Mouse (Mus musculus) hindbrain, embryonic 13.5 days (tissue): Measurements from ENCODE around the gene Rinl. TPM values are rescaled to one million over a fixed set of nuclear protein-coding genes. Genes with fewer than 3 reads are reported as not detected.
A peak's percentile ranks its signal among the peaks of the same experiment; 100 is the strongest.

ENCODE experiments used
- ATAC-seq: fragments of 200-750 bp; cut with Nextera tagmentation; 2 replicates; pipeline ENCODE4 v1.8.0; 2017; ENCODE audit warnings: moderate TSS enrichment; ENCODE audit not compliant: low FRiP score
- H3K27ac ChIP-seq: fragments of 300-500 bp; sonication (generic); 2 replicates; pipeline ENCODE4 v1.5.1; 2015; ENCODE audit warnings: inconsistent platforms, mild to moderate bottlenecking, moderate library complexity
- H3K27me3 ChIP-seq: fragments of 300-500 bp; sonication (generic); 2 replicates; pipeline ENCODE4 v1.6.1; 2015; ENCODE audit warnings: mild to moderate bottlenecking, inconsistent platforms
- H3K36me3 ChIP-seq: fragments of 300-500 bp; sonication (generic); 2 replicates; pipeline ENCODE4 v1.6.1; 2015; ENCODE audit warnings: mild to moderate bottlenecking, inconsistent platforms
- H3K4me1 ChIP-seq: fragments of 300-500 bp; sonication (generic); replicated peaks from 2 replicates; pipeline ENCODE4 v1.6.1; 2015; ENCODE audit warnings: inconsistent platforms
- H3K4me2 ChIP-seq: fragments of 300-500 bp; sonication (generic); 2 replicates; pipeline ENCODE4 v1.6.1; 2015; ENCODE audit warnings: inconsistent platforms, mild to moderate bottlenecking, moderate library complexity
- H3K4me3 ChIP-seq: fragments of 300-500 bp; sonication (generic); 2 replicates; pipeline ENCODE4 v1.5.1; 2015; ENCODE audit warnings: mild to moderate bottlenecking, inconsistent platforms
- H3K9ac ChIP-seq: fragments of 300-500 bp; sonication (generic); 2 replicates; pipeline ENCODE4 v1.6.1; 2015; ENCODE audit warnings: mild to moderate bottlenecking, inconsistent platforms
- H3K9me3 ChIP-seq: fragments of 300-500 bp; sonication (generic); 2 replicates; pipeline ENCODE4 v1.6.1; 2016; ENCODE audit warnings: inconsistent platforms
- WGBS: fragments of 180-500 bp; shearing (Covaris S2); methylation state at CpG from one replicate; pipeline ENCODE4 v1.1.7; 2015; 5-methylcytosine and 5-hydroxymethylcytosine counted together
- polyA plus RNA-seq: library from polyadenylated mRNA; unstranded; fragments of >200 nt; fragmentation: Nextera tagmentation; extraction: Ambion mirVana; gene quantifications from 2 replicates; pipeline ENCODE4 v1.2.1, GENCODE M21; 2015

The Rinl gene
- polyA plus RNA-seq, 1 experiment from 2014 or later, result 2.7 TPM

DNA sequence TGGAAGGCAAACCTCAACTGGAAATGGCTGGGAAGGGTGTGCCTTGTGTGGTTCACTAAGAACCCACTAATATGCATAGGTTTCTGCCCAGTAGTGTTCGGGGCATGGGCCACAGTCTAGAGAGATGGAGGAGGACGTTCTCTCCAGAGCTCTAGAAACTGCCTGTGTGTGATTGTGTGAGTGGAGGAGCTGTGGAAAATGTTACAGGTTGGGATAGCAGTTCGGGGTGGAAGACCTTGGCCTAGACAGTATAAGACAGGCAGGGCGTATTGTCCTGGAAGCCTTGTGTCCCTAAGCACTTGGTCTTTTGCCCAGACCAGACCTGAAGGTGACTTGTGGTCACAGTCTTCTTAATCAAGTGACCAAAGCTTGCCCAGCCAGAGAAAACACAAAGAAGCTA, 23.7 kb downstream of the Rinl start:
- 77% methylated on average over 4 of the region's 4 CpGs for WGBS
- ATAC-seq, result no peak
- Histone ChIP-seq H3K4me2 (peak overlapping the region; percentile 86), H3K9ac (peak overlapping the region; percentile 90), H3K9me3 (no peaks in the 10 kb centered on the region), H3K27ac (peak overlapping the region; percentile 30; the same call in 1 of the 2 replicates), H3K36me3 (peaks cover 55% of the 10 kb centered on the region), H3K27me3 (no peaks in the 10 kb centered on the region), H3K4me1 (peaks cover 68% of the 10 kb centered on the region), H3K4me3 (peak overlapping the region; percentile 76)

DNA sequence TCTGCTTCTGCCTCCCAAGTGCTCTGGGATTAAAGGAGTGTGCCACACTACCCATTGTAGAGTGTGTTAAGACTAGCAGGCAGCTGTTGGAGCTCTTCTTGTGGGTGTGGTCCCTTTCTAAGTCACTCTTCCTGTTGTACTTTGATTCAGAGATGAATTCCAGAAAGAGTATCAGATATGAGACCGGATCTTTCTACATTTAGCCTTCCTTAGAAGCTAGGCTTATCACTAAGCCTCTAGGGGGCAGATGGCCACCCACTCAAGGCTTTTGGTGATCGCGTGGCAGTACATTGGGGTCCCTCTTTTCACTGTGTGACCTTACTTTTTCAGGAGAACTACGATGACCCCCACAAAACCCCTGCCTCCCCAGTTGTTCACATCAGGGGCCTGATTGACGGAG, 24.2 kb downstream of the Rinl start:
- ATAC-seq, result no peak
- Histone ChIP-seq H3K9me3 (no peaks in the 10 kb centered on the region), H3K4me2 (peak overlapping the region; percentile 86), H3K27ac (no peak overlapping the region), H3K27me3 (no peaks in the 10 kb centered on the region), H3K36me3 (peaks cover 60% of the 10 kb centered on the region), H3K4me1 (peaks cover 68% of the 10 kb centered on the region), H3K4me3 (peak overlapping the region; percentile 76), H3K9ac (peak overlapping the region; percentile 90; the same call in 1 of the 2 replicates)
- 90% methylated on average over 5 of the region's 5 CpGs for WGBS

GRCm38 (mm10) chr7:28814306-28815034, 25.7 kb downstream of the Rinl start:
- Histone ChIP-seq H3K4me3 (no peak overlapping the region), H3K27ac (no peak overlapping the region), H3K9ac (no peak overlapping the region), H3K4me1 (peaks cover 73% of the 10 kb centered on the region), H3K9me3 (no peaks in the 10 kb centered on the region), H3K27me3 (no peaks in the 10 kb centered on the region), H3K36me3 (peaks cover 73% of the 10 kb centered on the region), H3K4me2 (no peak overlapping the region)
- 84% methylated on average over 5 of the region's 5 CpGs for WGBS
- ATAC-seq, result no peak

DNA sequence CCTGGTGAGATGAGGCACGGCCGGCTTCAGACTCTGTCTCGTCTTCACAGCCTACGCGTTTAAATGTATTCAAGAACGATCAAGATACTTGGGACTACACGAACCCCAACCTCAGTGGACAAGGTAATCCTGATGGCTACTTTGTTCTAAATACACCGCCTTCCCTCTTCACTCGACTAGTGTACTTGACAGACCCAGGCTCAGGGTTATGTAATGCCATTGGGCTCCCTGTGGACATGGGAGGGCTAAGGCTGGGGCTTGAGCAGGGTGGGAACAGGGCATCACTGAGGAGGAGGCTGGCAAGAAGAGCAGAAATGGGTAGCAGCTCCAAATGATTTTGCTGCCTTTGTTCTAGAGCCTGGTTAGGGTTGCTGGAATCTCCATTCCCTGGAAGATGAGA, 26.5 kb downstream of the Rinl start:
- H3K9ac ChIP-seq, result 0 out of 2 replicates have a peak overlapping the region, but pooled peaks have one; percentile 9
- H3K27ac ChIP-seq, result no peak overlapping the region
- peaks cover 77% of the 10 kb centered on the region for H3K4me1 ChIP-seq

GRCm38 (mm10) chr7:28816201-28816600, 27.4 kb downstream of the Rinl start:
- Histone ChIP-seq H3K27me3 (no peaks in the 10 kb centered on the region), H3K27ac (no peak overlapping the region; the same call in 1 of the 2 replicates), H3K36me3 (peaks cover 91% of the 10 kb centered on the region), H3K9ac (0 out of 2 replicates have a peak overlapping the region, but pooled peaks have one; percentile 9), H3K4me2 (no peak overlapping the region), H3K9me3 (no peaks in the 10 kb centered on the region), H3K4me3 (no peak overlapping the region), H3K4me1 (peaks cover 86% of the 10 kb centered on the region)
- WGBS, result 82% methylated on average over 9 of the region's 9 CpGs
- no peak for ATAC-seq

More for the DNA sequence above, 26.5 kb downstream of the Rinl start:
- ATAC-seq, result no peak
- Histone ChIP-seq H3K27me3 (no peaks in the 10 kb centered on the region), H3K9me3 (no peaks in the 10 kb centered on the region), H3K4me3 (no peak overlapping the region), H3K36me3 (peaks cover 81% of the 10 kb centered on the region), H3K4me2 (no peak overlapping the region)
- 92% methylated on average over 9 of the region's 9 CpGs for WGBS

DNA sequence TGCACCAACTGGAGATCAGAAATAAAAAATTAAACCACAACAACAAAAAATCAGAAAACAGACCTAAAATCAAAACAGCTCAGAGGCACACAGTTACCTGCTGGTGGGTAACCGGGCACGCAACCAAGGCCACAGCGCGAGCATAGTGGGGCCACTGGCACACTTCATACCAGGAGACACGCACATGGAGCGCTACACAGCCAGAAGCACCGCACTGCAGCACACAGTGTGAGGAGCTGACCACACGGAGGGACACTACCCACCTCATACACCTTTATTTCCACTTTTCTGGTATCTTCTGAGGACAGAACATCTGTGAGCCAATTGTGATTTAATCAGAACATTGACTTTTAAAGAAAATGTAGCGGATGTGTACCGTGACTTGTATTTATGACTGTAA, 28.2 kb downstream of the Rinl start:
- Histone ChIP-seq H3K4me2 (no peak overlapping the region), H3K4me1 (peaks cover 87% of the 10 kb centered on the region), H3K27me3 (no peaks in the 10 kb centered on the region), H3K36me3 (peaks cover 98% of the 10 kb centered on the region), H3K9me3 (no peaks in the 10 kb centered on the region), H3K27ac (no peak overlapping the region), H3K4me3 (no peak overlapping the region), H3K9ac (peak overlapping the region; percentile 21; the same call in 1 of the 2 replicates)
- no peak for ATAC-seq
- WGBS, result 92% methylated on average over 10 of the region's 10 CpGs

GRCm38 (mm10) chr7:28817524-28817923, 28.8 kb downstream of the Rinl start:
- no peaks in the 10 kb centered on the region for H3K9me3 ChIP-seq
- no peak overlapping the region for H3K4me3 ChIP-seq
- H3K27ac ChIP-seq, result 0 out of 2 replicates have a peak overlapping the region, but pooled peaks have one; percentile 19
- H3K4me2 ChIP-seq, result peak overlapping the region; percentile 1; the same call in 1 of the 2 replicates
- no peak for ATAC-seq
- no peaks in the 10 kb centered on the region for H3K27me3 ChIP-seq
- peak overlapping the region; percentile 21; the same call in 1 of the 2 replicates for H3K9ac ChIP-seq
- peaks cover 98% of the 10 kb centered on the region for H3K36me3 ChIP-seq
- WGBS, result 73% methylated on average over 6 of the region's 6 CpGs
- H3K4me1 ChIP-seq, result peaks cover 81% of the 10 kb centered on the region

- peaks cover 98% of the 10 kb centered on the region for H3K36me3 ChIP-seq
- 0 out of 2 replicates have a peak overlapping the region, but pooled peaks have one; percentile 19 for H3K27ac ChIP-seq
- ATAC-seq, result no peak
- H3K4me2 ChIP-seq, result no peak overlapping the region
- no peaks in the 10 kb centered on the region for H3K27me3 ChIP-seq
- 78% methylated on average over 4 of the region's 4 CpGs for WGBS
- H3K9me3 ChIP-seq, result no peaks in the 10 kb centered on the region
- H3K4me1 ChIP-seq, result peaks cover 77% of the 10 kb centered on the region
- H3K4me3 ChIP-seq, result no peak overlapping the region
- H3K9ac ChIP-seq, result peak overlapping the region; percentile 21; the same call in 1 of the 2 replicates
Measured at GRCm38 (mm10) chr7:28817957-28818356, 29.2 kb downstream of the Rinl start.

DNA sequence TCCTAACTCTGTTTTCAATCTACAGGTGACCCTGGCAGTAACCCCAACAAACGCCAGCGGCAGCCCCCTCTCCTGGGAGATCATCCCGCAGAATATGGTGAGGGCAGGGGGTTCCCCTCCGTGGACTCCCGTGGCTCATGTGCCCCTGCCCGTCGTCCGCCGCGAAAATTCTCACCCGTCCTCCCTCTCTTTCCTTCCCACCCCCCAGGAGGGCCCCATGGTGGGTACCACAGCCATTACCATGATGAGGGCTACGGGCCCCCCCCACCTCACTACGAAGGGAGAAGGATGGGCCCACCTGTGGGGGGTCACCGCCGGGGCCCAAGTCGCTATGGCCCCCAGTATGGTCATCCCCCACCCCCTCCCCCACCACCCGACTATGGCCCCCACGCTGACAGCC, 29.7 kb downstream of the Rinl start:
- Histone ChIP-seq H3K4me1 (peaks cover 72% of the 10 kb centered on the region), H3K36me3 (peaks cover 95% of the 10 kb centered on the region), H3K27me3 (no peaks in the 10 kb centered on the region), H3K27ac (no peak overlapping the region), H3K9ac (0 out of 2 replicates have a peak overlapping the region, but pooled peaks have one; percentile 21), H3K4me3 (no peak overlapping the region), H3K4me2 (no peak overlapping the region), H3K9me3 (no peaks in the 10 kb centered on the region)
- 81% methylated on average over 18 of the region's 18 CpGs for WGBS
- no peak for ATAC-seq

- Histone ChIP-seq H3K9ac (no peak overlapping the region), H3K4me2 (no peak overlapping the region), H3K27ac (no peak overlapping the region), H3K4me3 (no peak overlapping the region), H3K9me3 (no peaks in the 10 kb centered on the region), H3K27me3 (no peaks in the 10 kb centered on the region), H3K4me1 (peaks cover 67% of the 10 kb centered on the region), H3K36me3 (peaks cover 90% of the 10 kb centered on the region)
- ATAC-seq, result no peak
- 83% methylated on average over 4 of the region's 4 CpGs for WGBS
Measured at GRCm38 (mm10) chr7:28818861-28819452, 30.2 kb downstream of the Rinl start.

- no peaks in the 10 kb centered on the region for H3K9me3 ChIP-seq
- peak overlapping the region; percentile 49; the same call in 1 of the 2 replicates for H3K9ac ChIP-seq
- H3K36me3 ChIP-seq, result peaks cover 84% of the 10 kb centered on the region
- no peak for ATAC-seq
- H3K27ac ChIP-seq, result peak overlapping the region; percentile 76
- peaks cover 67% of the 10 kb centered on the region for H3K4me1 ChIP-seq
- 74% methylated on average over 4 of the region's 4 CpGs for WGBS
- H3K27me3 ChIP-seq, result no peaks in the 10 kb centered on the region
- no peak overlapping the region for H3K4me2 ChIP-seq
- no peak overlapping the region for H3K4me3 ChIP-seq
Measured at GRCm38 (mm10) chr7:28819571-28819970, 30.8 kb downstream of the Rinl start.

DNA sequence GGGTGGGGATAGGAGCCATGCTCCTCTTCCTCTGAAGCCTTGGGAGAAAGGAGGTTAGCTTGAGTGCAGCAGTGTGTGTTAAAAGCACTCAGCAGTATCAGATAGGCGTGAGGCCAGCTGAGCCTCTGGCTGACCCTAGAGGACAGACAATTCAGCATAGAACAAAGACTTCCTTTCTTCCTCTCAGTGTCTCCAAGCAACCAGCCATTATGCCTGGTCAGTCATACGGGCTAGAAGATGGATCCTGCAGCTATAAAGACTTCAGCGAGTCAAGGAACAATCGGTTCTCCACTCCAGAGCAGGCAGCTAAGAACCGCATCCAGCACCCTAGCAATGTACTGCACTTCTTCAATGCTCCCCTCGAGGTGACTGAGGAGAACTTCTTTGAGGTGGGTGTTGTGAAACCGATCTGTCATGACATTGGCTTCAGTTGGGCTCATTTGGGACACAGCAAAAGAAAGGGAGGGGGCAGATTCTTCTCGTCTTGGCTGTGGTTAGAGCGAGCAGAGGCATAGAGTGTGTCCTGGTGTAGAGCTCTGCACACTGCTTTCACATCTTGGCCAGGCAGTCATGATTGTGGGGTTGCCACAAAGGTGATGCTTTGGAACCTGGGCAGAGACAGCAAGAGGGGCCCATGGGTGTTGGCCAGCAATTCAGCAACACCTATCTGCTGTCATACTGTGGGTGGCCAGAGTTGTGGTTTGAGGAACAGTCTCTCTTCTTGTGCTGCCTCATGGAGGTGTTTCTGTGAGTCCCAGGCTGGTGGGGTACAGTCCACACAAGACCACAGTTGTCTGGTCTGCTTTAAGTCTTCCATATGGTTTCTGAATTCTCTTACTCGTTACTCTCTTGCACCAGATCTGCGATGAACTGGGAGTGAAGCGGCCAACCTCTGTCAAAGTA, 31.8 kb downstream of the Rinl start:
- no peak for ATAC-seq
- Histone ChIP-seq H3K27ac (peak overlapping the region; percentile 76), H3K9ac (0 out of 2 replicates have a peak overlapping the region, but pooled peaks have one; percentile 49), H3K4me2 (no peak overlapping the region), H3K4me1 (peaks cover 64% of the 10 kb centered on the region), H3K9me3 (no peaks in the 10 kb centered on the region), H3K27me3 (no peaks in the 10 kb centered on the region), H3K4me3 (no peak overlapping the region), H3K36me3 (peaks cover 73% of the 10 kb centered on the region)
- 35% methylated on average over 12 of the region's 12 CpGs for WGBS
